Mouse (Mus musculus) gastrocnemius, adult 18-20 months (tissue): ENCODE results near the gene Prmt1. TPM values are rescaled to one million over a fixed set of nuclear protein-coding genes. Genes with fewer than 3 reads are reported as not detected.

Experiments
- DNase-seq: peaks from one replicate; pipeline ENCODE4 v3.0.0; 2021; ENCODE audit warnings: low spot score
- total RNA-seq, 2 experiments: library from RNA; stranded (reverse); gene quantifications; 2 replicates each; pipeline ENCODE4 v1.2.3; 2021

The Prmt1 gene
- total RNA-seq, 2 experiments from 2014 or later = 119 to 139 TPM

DNA sequence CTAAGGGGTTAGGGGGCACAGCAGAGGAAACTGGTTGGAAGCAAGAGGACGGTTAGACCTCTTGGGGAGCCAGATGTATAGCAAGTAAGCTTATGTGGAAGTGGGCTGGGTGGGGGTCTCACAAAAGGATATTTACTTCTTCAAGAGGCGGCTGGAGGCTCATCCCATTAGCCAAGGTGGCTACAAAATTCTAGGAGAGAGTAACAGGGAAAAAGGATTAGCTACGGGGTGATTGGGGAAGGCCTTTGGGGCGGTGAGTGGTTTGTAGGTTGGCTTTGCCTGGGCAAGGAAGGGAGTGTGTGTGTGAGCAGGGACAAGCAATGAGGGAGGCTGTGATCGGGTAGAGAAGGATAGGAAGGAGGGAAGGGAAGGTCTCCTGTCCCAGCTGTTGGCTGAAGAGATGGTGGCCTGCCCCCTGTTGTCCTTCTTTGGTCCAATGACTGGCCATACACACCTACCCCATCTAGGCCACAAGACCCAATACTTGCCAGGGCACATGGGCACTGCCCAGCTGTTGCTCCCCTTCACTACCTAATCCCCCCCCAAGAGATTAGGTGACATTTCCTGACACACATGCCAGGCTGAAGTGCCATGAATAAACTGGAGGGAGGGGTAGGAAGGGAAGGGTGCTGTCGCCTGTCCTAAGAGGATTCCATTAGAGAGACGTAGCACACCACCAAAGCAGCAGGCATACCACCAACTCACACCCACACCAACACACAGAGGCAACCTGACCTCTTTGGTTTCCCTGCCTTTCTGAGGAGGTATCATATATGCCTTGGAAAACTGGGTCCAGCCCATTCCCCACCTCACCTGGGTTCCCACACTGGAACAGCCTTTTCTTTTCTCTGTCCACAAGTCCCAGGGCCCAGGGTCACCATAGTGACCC, 2.2 kb downstream of the Prmt1 start:
- DNase-seq = peak; percentile 64

DNA sequence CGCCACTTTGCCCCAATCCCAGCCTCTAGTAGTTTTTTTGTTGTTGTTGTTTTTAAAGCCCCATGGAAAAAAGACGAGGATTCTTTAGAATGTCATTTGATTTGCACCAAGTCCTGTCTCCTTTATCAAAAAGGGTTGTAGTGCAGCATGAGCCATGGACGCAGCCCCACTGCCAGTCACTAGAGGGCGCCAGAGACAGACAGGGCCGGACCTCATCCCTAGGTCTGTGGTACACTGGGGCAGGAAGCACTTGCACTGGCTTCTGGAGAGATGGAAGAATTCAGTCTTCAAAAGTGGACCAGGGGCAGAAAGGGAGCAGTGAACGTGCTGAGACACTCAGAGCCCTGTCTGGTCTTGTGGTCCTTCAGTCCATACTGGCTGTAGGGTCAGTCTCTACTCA, 3.3 kb downstream of the Prmt1 start:
- peak; percentile 90 for DNase-seq

DNA sequence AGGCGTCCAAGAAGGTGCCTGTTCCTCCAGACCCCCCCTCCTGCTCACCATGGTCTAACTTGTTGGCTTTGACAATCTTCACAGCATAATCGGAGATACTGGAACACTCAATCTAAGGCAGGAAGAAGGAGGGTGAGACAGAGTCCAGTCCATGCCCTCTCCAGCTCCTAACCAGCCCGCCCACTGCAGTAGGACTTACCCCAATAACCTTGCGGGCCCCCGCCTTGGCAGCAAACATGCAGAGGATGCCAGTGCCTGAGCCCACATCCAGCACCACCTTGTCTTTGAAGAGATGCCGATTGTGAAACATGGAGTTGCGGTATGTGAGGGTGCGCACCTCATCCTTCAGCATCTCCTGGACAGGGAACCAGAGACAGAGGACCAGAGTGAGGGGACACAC, 4.8 kb downstream of the Prmt1 start:
- DNase-seq = no peak

DNA sequence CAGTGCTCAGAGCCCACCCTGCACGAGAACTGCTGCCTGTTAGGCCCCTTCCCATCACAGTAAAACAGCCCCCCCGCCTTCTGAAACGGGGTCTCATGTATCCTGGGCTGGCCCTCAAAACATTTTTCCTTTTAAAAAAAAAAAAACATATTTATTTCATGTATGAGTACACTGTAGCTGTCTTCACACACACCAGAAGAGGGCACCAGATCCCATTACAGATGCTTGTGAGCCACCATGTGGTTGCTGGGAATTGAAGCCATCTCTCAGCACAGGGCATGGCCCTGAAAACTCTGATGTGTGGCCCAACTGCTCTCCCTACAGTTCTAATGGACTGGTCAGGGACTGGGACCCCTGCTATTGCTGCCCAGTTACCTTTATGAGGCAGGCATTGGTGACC, 8.1 kb downstream of the Prmt1 start:
- DNase-seq = no peak

DNA sequence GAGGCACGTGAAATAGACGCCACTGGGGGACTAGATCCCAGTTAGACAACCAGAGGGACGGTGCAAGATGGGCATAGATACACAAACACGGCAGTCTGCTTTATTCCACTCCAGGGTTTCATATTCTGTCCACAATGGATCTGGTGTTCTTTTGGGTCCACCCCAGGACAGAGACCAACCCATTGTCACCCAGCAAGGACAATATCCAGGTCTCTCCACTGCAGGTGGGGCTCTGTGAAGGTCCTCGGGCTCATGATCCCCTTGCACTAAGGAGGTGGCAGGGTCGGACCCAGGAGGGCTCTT, 11.3 kb downstream of the Prmt1 start:
- DNase-seq = no peak

DNA sequence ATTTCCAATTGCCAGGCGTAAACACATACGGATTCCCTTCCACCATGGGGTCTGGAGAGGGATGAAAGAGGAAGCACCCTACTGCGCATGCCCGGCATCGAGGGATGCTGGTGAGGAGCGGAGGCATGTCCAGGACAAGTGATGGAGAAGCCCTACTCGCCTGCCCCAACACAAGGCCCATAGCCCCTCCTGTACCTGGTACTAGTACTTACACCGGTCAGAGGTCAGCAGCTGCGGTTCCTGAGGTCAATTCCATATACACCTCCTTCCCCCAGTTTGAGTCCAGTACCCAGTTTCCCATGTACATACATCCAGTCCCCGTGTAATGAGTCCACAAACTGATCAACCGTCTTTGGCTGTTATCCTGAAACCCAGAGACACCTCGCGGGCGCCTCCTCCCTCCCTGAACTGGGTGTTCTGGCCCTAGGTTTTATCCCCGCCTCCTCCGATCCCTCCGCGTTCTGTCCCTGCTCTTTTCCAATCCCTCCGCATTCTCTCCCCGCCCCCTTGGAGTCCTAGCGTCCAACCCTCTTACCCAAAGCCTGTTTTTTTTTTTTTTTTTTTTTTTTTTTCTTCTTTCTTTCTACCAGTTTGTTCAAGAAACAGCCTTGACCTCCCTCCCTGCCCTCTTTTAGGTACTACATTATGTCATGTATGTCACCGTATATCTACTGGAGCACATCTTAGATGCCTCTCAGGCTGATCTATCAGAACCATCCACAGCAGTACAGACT, 11.8 kb downstream of the Prmt1 start, which contains the start of gene Cpt1c:
Gene Cpt1c, minus strand, starts transcription at position 469 of the 734 bp plus-strand sequence.
- DNase-seq = peak; percentile 81

DNA sequence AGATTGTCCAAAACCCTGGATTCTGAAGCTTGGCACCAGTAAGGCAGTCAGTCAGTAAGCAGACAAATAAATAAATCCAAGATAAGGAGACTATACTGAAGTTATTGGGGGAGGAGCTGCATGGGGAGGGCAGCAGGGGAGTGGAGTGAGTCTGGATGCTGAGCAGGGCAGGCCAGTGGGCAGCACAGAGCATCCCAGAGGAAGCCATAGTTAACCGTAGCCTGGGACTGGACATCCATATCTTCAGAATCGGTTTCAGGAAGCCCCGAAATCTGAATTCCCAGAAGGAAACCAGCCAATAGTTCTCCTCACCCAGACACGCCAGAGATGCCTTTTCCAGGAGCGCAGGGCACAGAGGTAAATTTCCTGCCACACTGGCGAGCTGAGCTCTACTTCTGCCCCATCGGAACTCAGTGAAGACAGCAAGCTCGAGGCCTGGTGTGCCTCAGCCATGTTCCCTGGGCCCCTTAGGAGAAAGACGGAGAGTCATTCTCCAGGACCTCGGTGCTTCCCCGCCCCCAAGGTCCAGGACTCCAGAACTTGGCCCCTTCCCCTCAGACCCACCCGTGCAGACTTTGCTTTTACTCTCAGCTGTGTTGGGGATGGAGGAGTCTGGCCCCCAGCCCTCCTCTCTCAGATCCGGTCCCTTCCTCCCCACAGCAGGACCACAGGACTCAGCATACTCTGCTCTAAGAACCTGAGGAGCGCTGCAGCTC, 12.8 kb downstream of the Prmt1 start:
- no peak for DNase-seq

DNA sequence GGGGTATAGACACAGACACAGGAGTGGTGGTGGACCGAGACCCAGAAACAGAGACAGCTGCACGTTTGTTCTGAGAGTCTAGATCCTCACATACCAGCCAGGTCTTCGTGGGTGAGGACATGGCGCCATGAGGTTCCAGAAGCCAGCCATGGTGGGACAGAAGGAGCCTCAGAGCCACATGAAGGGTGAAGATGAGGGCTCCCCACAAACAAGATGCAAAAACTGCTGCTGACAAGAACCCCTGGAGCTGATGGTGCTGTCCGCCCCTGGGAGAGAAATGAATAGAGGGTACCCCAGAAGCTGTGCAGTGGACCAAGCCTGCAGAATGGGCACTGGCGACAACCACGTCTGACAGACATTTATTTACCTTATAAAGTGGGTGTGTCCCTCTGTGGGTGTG, 15.2 kb downstream of the Prmt1 start:
- DNase-seq = no peak

DNA sequence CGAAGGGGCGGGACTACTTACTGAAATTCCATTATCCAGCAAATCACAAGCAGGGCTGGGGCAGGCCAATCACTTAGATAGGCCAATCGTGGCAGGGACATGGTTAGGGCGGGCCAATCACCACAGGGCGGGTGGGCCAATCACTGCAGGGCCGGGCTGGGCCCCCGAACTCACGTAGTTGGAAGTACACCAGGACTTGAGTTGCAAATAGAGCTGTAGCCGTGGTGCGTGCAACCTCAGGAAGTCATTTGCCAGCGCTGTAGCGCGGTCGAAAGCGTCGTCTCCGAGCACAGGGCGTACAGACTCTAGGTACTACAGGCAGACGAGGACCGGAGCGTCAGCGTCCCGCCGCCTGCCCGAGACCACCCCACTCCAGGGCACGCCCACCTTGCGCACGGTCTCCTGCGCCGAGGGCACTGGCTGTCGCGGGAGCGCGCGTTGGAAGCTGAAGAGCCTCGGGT, 16.1 kb downstream of the Prmt1 start:
- peak; percentile 83 for DNase-seq

DNA sequence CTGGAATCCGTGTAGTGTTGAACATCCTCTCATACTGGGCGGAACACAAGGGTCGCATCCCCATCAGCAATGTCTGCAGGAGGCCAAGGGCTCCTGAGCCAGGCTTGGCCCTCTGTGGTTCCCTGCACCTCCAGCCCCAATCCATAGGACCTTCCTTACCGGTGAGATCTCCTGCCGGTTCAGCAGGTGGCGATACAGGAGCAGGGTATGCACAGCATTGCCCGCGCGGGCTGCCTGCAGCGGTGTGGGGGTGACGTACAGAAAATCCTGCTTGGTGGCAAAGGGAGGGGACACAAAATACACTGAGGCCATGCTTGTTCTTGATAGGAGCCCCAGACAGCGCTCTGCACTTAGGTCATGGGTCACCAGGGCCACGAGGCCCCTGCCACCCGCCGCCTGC, 19.7 kb downstream of the Prmt1 start:
- DNase-seq = no peak

DNA sequence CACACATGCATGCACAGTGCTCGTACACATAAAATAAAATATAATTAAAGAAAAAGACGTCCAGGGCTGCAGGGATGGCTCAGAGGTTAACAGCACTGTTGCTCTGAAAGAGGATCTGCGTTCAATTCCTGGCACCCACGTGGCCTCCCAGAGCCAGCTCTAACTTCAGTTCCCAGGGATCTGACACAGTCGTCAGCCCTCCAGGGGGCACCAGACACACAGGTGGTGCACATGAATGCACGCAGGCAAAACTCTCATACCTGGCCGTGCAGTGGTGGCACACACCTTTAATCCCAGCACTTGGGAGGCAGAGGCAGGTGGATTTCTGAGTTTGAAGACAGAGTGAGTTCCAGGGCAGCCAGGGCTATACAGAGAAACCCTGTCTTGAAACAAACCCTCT, 20.4 kb downstream of the Prmt1 start:
- no peak for DNase-seq

DNA sequence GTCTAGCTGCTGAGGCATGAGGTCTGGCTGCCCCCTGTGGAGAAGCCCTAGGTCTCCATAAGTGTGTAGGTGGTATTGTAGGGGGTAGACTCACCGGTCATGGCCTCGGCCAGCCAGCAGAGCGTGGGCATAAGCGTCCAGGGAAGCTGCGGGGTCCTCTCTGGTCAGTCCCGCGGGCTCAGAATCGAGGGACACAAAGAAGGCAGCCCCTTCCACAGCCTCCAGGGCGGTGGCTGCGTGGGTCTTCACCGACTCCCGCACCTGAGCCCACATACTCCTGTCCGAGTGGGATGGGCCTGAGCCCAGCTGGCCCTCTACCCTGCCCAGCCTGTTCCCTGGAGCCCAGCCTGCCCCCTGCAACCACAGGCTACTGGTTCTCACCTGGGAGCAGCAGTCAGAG, 21.4 kb downstream of the Prmt1 start:
- no peak for DNase-seq

DNA sequence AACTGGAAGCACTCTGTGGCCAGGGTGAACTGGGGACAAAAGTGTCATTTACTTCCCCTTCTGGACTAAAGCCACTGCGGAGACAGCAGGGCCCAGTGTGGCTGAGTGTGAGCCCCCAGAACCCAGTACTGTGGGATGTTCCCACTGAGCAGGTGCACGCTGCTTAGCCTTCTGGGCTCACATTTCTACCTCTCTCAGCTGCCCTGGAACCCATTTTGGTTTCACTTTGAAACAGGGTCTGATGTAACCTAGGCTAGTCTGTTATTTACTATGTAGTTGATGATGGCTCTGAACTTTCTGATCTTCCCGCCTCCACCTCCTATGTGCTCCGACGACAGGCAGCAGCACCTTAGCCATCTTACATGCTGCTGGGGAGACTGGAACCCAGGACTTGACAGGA, 23.5 kb downstream of the Prmt1 start:
- no peak for DNase-seq

DNA sequence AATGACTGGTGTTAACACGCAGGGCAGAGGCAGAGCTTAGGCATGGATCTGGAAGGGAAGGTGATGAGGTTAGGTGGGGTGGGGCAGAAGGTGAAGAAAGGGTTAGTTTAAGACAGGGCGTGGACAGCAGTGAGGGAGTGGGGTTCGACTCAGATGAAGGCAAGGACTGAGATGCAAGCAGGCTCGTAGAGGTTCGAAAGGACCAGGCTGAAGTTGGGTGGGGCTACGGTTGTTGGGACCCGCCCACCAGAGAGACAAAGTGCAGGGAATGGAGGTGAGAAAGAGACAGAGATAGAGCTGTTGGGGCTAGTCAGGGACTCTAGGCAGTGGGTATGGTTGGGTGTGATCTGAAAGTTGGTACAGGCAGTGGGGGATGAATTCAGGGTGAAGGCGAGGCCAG, 24.0 kb downstream of the Prmt1 start:
- no peak for DNase-seq

DNA sequence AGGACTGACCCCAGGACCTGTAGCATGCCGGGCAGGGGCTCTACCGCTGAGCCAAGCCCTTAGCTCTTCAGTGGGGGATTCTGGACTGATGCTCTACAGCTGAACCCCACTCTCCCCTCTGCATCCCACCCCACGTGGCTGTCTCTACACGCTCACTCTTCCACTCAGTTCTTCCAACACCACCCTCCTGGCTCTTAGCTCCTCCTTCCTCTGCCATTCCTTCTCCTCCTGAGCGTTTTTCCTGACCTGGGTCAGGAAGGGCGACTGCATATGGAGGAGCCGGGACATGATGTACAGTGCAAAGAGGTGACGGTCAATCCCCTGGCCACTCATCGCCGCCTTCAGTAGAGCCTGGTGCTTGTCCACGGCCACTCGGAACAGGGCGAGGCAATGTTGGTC, 25.9 kb downstream of the Prmt1 start:
- no peak for DNase-seq

DNA sequence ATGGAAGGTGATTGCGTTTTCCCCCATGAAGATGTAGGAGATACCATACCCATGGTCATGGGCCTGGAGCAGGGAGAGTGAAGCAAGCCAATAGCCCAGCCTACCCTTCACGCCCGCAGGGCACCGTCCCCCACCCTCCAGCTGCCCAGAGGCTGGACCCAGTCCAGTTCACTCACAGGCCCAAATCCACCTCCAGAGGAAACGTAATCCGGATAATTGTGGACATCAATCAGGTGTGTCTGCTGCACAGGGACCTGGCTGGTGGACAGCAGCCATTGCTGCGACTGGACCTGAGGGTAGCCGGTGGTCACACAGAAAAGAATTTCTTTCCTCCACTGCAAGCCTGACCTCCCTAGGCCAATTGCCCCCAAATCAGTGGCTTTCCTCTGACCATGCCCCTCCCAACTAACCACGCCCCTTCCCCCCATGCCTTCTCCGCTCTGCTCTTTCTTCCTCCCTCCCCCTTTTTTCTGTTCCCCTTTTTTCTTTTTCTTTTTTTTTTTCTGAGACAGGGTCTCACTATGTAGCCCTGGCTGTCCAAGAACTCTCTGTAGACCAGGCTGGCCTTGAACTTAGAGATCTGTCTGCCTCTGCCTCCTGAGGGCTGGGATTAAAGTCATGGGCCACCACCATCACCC, 26.4 kb downstream of the Prmt1 start:
- no peak for DNase-seq

DNA sequence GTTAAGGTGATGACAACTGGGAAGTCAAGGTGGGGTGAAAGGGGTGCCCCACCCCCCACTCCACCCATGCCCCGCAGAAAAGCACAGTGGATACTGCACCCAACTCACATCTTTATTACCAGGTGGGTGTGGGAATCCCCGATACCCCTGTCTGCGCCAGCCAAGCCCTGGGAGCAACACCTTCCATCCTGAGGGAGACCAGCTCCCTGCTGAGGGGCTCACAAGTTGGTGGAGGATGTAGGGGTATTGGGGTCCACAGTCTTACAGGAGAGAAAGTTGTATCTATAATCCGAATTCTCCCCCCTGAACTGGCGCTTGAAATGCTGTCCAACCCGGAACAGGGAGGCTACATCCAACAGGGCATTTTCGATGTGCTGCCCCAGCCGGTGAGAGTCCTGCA, 27.1 kb downstream of the Prmt1 start:
- no peak for DNase-seq

DNA sequence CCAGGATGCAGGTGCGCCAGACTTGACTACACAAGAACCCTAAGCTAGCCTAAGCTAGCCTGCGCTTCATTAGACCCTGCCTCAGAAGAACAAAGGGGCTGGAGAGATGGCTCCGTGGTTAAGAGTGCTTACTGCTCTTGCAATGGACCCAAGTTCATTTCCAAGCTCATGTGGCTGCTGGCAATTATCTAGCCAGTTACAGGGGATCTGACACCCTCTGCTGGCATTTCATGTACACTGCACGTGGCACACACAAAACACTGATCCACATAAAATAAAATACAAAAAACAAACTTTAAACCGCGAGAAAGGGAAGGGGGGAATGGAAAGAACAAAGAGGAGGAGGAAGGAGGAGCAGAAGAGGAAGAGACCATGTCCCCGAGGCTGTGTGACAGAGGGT, 28.2 kb downstream of the Prmt1 start:
- peak; percentile 47 for DNase-seq

DNA sequence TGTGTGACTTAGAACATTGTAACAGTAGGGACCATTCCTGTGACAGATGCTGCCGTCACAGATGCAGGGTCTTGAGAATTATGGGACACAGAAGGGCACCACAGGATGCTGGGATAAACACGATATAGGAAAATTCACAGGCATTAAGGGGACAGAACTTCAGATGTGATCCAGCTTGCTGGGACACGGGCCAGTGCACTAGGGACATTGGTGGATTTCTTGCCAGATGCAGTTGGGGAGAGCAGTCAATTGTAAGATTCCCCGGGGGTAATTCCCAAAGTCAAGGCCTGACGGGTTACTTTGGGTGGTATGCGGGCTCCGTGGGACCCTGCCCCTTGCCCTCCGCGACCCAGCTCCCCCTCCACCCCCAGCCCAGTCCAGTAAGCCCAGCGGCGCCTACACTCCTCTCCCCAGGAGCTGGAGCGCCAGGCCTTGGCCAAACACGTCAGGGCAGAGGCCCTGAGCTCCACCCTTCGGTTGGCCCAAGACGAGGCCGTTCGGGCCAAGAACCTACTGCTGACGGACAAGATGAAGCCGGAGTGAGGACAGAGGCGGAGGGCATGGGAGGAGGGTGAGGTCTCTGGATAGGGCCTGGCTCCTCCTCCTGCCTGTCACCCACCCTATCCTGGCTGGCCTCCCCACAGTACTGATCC, 29.1 kb downstream of the Prmt1 start:
- peak; percentile 62 for DNase-seq

DNA sequence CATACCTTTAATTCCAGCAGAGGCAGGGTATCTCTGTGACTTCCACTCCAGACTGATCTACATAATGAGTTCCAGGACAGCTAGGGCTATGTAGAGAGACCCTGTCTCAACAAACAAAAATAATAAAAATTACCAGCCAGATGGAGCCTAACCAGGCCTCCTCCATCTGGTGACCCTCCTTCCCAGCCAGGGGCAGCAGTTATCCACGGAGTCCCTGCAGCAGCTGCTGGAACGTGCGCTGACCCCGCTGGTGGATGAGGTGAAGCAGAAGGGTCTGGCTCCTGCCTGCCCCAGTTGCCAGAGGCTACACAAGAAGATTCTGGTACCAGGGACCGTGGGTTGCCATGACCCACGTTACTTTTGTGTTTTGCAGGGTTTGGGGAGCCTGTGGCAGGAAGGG, 30.1 kb downstream of the Prmt1 start:
- no peak for DNase-seq

DNA sequence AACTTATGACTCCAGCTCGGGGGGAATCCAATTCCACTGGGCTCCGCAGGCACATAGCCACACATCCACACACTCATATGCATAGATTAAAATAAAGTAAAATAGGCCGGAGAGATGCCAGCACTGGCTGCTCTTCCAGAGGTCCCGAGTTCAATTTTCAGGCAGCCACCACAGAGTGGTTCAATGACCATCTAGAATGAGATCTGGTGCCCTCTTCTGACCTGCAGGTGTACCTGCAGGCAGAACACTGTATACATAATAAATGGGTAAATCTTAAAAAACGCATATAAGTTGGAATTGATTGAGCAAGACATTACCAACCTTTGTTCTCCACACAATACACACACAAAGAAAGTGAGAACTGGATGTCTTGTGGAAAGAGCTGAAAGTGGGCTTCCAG, 30.7 kb downstream of the Prmt1 start:
- DNase-seq = no peak
